In genomic region chr11:103810631-103811030, GRCm38 (mm10) we compare ENCODE assay signal across 11 mouse cellular contexts. TPM values are rescaled to one million over a fixed set of nuclear protein-coding genes. Genes with fewer than 3 reads are reported as not detected.
DNase-seq lines count a peak whose midpoint lies in the region; ATAC-seq and TF ChIP-seq lines count a peak whose summit lies in the region.
"Had no signal": no experiment of that assay in that cellular context is flagged by ENCODE, and none has a peak within 500 bp of the region (broad histone marks: within the 10 kb centered on the region; RNA-seq: fewer than 3 reads in every experiment).

No protein-coding gene starts in this region.

- no peak for TF ChIP-seq POLR2A in olfactory bulb, adult 2 months (IDR thresholded peaks at IDR 0.05; ENCODE audit: insufficient read depth, low read depth, low read length)

- ATAC-seq in liver, embryonic 11.5 days (replicated peaks; ENCODE audit: low FRiP score) = no peak
- ATAC-seq in forebrain, embryonic 14.5 days = no peak
- no peak for ATAC-seq in limb, embryonic 12.5 days (ENCODE audit: insufficient number of reproducible peaks, insufficient read depth, low FRiP score, low TSS enrichment, low read depth)
- ATAC-seq in megakaryocyte, adult 5-6 weeks (ENCODE audit: poor library complexity, severe bottlenecking) = no peak

- peak overlapping the region; percentile 94 for H3K4me2 ChIP-seq in liver, embryonic 11.5 days
- peak overlapping the region; percentile 92 for H3K4me2 ChIP-seq in forebrain, embryonic 14.5 days (ENCODE audit: low read length)
- peak overlapping the region; percentile 100 for H3K4me2 ChIP-seq in limb, embryonic 12.5 days

- no peak overlapping the region for H3K27ac ChIP-seq in liver, embryonic 11.5 days (ENCODE audit: low read depth, low read length)
- H3K27ac ChIP-seq in forebrain, embryonic 14.5 days (ENCODE audit: low read depth, low read length) = 0 out of 2 replicates have a peak overlapping the region, but pooled peaks have one; percentile 63
- H3K27ac ChIP-seq in limb, embryonic 12.5 days = no peak overlapping the region
- no peak overlapping the region for H3K27ac ChIP-seq in olfactory bulb, adult 2 months (ENCODE audit: insufficient read depth, low read depth, low read length)

- H3K36me3 ChIP-seq in liver, embryonic 11.5 days (ENCODE audit: control insufficient read depth, insufficient read depth, low read length) = no peaks in the 10 kb centered on the region
- H3K36me3 ChIP-seq in forebrain, embryonic 14.5 days (ENCODE audit: control insufficient read depth, insufficient read depth, low read length) = no peaks in the 10 kb centered on the region
- H3K36me3 ChIP-seq in limb, embryonic 12.5 days = no peaks in the 10 kb centered on the region

- no peak for DNase-seq in liver, embryonic 11.5 days (ENCODE audit: low spot score)
- DNase-seq in liver = no peak
- no peak for DNase-seq in forebrain, embryonic 14.5 days (ENCODE audit: low spot score)
- DNase-seq in right cerebral cortex, adult 2 months (ENCODE audit: low spot score in 2 of 2) = no peak
- DNase-seq in urinary bladder, postnatal 25 days (ENCODE audit: low spot score) = no peak
- DNase-seq: gastrocnemius, postnatal 25 days had no signal

- peaks cover 76% of the 10 kb centered on the region for H3K27me3 ChIP-seq in liver, embryonic 11.5 days (replicated peaks; ENCODE audit: control insufficient read depth, insufficient read depth, low read length)
- H3K27me3 ChIP-seq in forebrain, embryonic 14.5 days (replicated peaks; ENCODE audit: control insufficient read depth, insufficient read depth, low read length) = peaks cover 36% of the 10 kb centered on the region
- H3K27me3 ChIP-seq in limb, embryonic 12.5 days = peaks cover 99% of the 10 kb centered on the region

- H3K9ac ChIP-seq in liver, embryonic 11.5 days (ENCODE audit: low read depth, low read length) = no peak overlapping the region
- H3K9ac ChIP-seq in forebrain, embryonic 14.5 days (ENCODE audit: low read length) = peak overlapping the region; percentile 80
- H3K9ac ChIP-seq in limb, embryonic 12.5 days (replicated peaks) = peak overlapping the region; percentile 60

- TF ChIP-seq CTCF in olfactory bulb, adult 2 months (IDR thresholded peaks at IDR 0.05; ENCODE audit: insufficient read depth, low read depth, low read length) = no peak

- peaks cover 11% of the 10 kb centered on the region for H3K4me1 ChIP-seq in liver, embryonic 11.5 days (replicated peaks; ENCODE audit: control insufficient read depth, insufficient read depth, low read length)
- H3K4me1 ChIP-seq in forebrain, embryonic 14.5 days (ENCODE audit: control insufficient read depth, insufficient read depth, low read length) = peaks cover 16% of the 10 kb centered on the region
- H3K4me1 ChIP-seq in limb, embryonic 12.5 days (replicated peaks) = peaks cover 22% of the 10 kb centered on the region
- H3K4me1 ChIP-seq in olfactory bulb, adult 2 months (ENCODE audit: control insufficient read depth, insufficient read depth, low read length) = peaks cover 34% of the 10 kb centered on the region

- WGBS in liver, embryonic 11.5 days = 34% methylated on average over 12 of the region's 12 CpGs
- 8% methylated on average over 12 of the region's 12 CpGs for WGBS in forebrain, embryonic 14.5 days
- WGBS in limb, embryonic 12.5 days = 17% methylated on average over 12 of the region's 12 CpGs
- 55% methylated on average over 12 of the region's 12 CpGs for WGBS in olfactory bulb, adult 2 months

- H3K4me3 ChIP-seq in liver, embryonic 11.5 days (ENCODE audit: low read depth, low read length) = peak overlapping the region; percentile 61
- peak overlapping the region; percentile 53 for H3K4me3 ChIP-seq in forebrain, embryonic 14.5 days (ENCODE audit: low read depth, low read length)
- peak overlapping the region; percentile 63 for H3K4me3 ChIP-seq in limb, embryonic 12.5 days (replicated peaks)
- peak overlapping the region; percentile 47 for H3K4me3 ChIP-seq in olfactory bulb, adult 2 months (ENCODE audit: insufficient read depth, low read depth, low read length)

- no peaks in the 10 kb centered on the region for H3K9me3 ChIP-seq in liver, embryonic 11.5 days (ENCODE audit: control insufficient read depth, low read length)
- no peaks in the 10 kb centered on the region for H3K9me3 ChIP-seq in forebrain, embryonic 14.5 days (replicated peaks; ENCODE audit: control insufficient read depth, low read length)
- H3K9me3 ChIP-seq in limb, embryonic 12.5 days = peaks cover 4% of the 10 kb centered on the region; the same call in 1 of the 2 replicates

RNA-seq across cellular contexts. Expression of gene Wnt3, which starts 36.7 kb away (rescaled TPM):
- polyA plus RNA-seq in liver, embryonic 11.5 days (2014; fragmentation: Nextera tagmentation; extraction: Ambion mirVana) = 0.43 and 0.47 TPM in 2 replicates
- 5.7 and 6.6 TPM in 2 replicates for polyA plus RNA-seq in forebrain, embryonic 14.5 days (2014; fragmentation: Nextera tagmentation; extraction: Ambion mirVana)
- polyA plus RNA-seq in limb, embryonic 12.5 days (2016; fragmentation: Nextera tagmentation; extraction: Ambion mirVana) = 8.0 and 9.8 TPM in 2 replicates
- polyA plus RNA-seq in olfactory bulb, adult 2 months (2012; ENCODE audit: insufficient read depth, insufficient read length, low replicate concordance, missing spikeins) = not detected in 2 replicates
- not detected in 2 replicates for total RNA-seq in megakaryocyte, adult 5-6 weeks (2015)
- total RNA-seq in megakaryocyte, adult 5-6 weeks (2017) = not detected in 2 replicates
- total RNA-seq: gastrocnemius, postnatal 25 days; neutrophil, adult 5-6 weeks had no signal
- polyA plus RNA-seq: Patski had no signal
